Mouse (Mus musculus) stomach, postnatal 0 days (tissue): Measurements from ENCODE around the gene Rtn4ip1. TPM values are rescaled to one million over a fixed set of nuclear protein-coding genes. Genes with fewer than 3 reads are reported as not detected.

Source experiments
- ATAC-seq: fragments of 200-750 bp; cut with Nextera tagmentation; 2 replicates; pipeline ENCODE4 v1.8.0; 2017; ENCODE audit not compliant: low FRiP score, low TSS enrichment
- DNase-seq: peaks from one replicate; pipeline ENCODE4 v3.0.0-alpha.2; 2016; ENCODE audit warnings: low spot score
- H3K27ac ChIP-seq: fragments of 300-500 bp; sonication (generic); replicated peaks from 2 replicates; pipeline ENCODE4 v1.5.1; 2014; ENCODE audit warnings: mild to moderate bottlenecking, control low read depth
- H3K27me3 ChIP-seq: fragments of 300-500 bp; sonication (generic); 2 replicates; pipeline ENCODE4 v1.6.1; 2014; ENCODE audit warnings: low read length; ENCODE audit not compliant: control insufficient read depth, insufficient read depth
- H3K36me3 ChIP-seq: fragments of 300-500 bp; sonication (generic); 2 replicates; pipeline ENCODE4 v1.6.1; 2014; ENCODE audit warnings: low read length, mixed read lengths; ENCODE audit not compliant: control insufficient read depth, insufficient read depth
- H3K4me1 ChIP-seq: fragments of 300-500 bp; sonication (generic); replicated peaks from 2 replicates; pipeline ENCODE4 v1.6.1; 2014; ENCODE audit warnings: antibody characterized with exemption; ENCODE audit not compliant: control insufficient read depth, insufficient read depth
- H3K4me2 ChIP-seq: fragments of 300-500 bp; sonication (generic); replicated peaks from 2 replicates; pipeline ENCODE4 v1.6.1; 2014; ENCODE audit warnings: low read depth, mild to moderate bottlenecking, control low read depth, moderate library complexity
- H3K4me3 ChIP-seq: fragments of 300-500 bp; sonication (generic); 2 replicates; pipeline ENCODE4 v1.5.1; 2014; ENCODE audit warnings: low read depth, low read length, control low read depth
- H3K9ac ChIP-seq: fragments of 300-500 bp; sonication (generic); 2 replicates; pipeline ENCODE4 v1.6.1; 2014; ENCODE audit warnings: mild to moderate bottlenecking, low read length, control low read depth, mixed read lengths
- H3K9me3 ChIP-seq: fragments of 300-500 bp; sonication (generic); 2 replicates; pipeline ENCODE4 v1.6.1; 2016; ENCODE audit warnings: low read length; ENCODE audit not compliant: control insufficient read depth
- CTCF ChIP-seq: IDR thresholded peaks from 2 replicates; pipeline ENCODE4 v1.5.1; 2016; ENCODE audit warnings: antibody characterized with exemption, low read depth, mild to moderate bottlenecking, moderate library complexity
- EP300 ChIP-seq: optimal IDR thresholded peaks from 2 replicates; pipeline ENCODE3; 2016; ENCODE audit warnings: antibody characterized with exemption
- WGBS: fragments of 180-500 bp; shearing (Covaris S2); extraction: QIAGEN DNeasy Blood & Tissue Kit; methylation state at CpG from one replicate; pipeline ENCODE4 v1.1.7; 2014; 5-methylcytosine and 5-hydroxymethylcytosine counted together
- polyA plus RNA-seq: library from polyadenylated mRNA; unstranded; fragments of >200 nt; fragmentation: Nextera tagmentation; extraction: Ambion mirVana; gene quantifications from 2 replicates; pipeline ENCODE4 v1.2.1, GENCODE M21; 2015

Rtn4ip1 gene
- polyA plus RNA-seq, 1 experiment from 2014 or later = 7.4 TPM

DNA sequence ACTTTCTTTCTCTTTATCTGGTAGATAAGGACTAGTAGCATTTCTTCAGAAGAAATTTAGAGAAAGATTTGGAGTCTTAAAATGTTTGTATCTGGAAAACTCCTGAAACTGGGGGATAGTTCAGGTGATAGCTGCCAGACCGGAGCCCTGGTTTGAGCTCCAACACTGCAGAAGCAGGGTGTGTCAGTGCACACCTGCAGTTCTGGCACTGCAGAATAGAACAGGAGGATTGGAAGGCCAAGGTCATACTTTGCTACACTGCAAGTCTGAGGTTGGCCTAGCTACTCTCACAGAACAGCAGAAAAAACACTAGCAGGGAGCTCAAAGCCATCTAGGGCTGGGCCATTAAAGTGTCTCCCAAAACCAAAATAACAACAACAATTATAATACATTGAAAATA is 3.0 kb downstream of the Rtn4ip1 start:
- 56% methylated on average over 1 of the region's 1 CpGs for WGBS
- H3K4me3 ChIP-seq = no peak overlapping the region
- H3K4me1 ChIP-seq = no peaks in the 10 kb centered on the region
- DNase-seq = no peak
- no peak overlapping the region for H3K9ac ChIP-seq
- TF ChIP-seq CTCF (no peak), EP300 (no peak)
- H3K27me3 ChIP-seq = no peaks in the 10 kb centered on the region
- no peak overlapping the region for H3K4me2 ChIP-seq
- ATAC-seq = no peak
- H3K36me3 ChIP-seq = no peaks in the 10 kb centered on the region
- no peak overlapping the region for H3K27ac ChIP-seq
- no peaks in the 10 kb centered on the region for H3K9me3 ChIP-seq

DNA sequence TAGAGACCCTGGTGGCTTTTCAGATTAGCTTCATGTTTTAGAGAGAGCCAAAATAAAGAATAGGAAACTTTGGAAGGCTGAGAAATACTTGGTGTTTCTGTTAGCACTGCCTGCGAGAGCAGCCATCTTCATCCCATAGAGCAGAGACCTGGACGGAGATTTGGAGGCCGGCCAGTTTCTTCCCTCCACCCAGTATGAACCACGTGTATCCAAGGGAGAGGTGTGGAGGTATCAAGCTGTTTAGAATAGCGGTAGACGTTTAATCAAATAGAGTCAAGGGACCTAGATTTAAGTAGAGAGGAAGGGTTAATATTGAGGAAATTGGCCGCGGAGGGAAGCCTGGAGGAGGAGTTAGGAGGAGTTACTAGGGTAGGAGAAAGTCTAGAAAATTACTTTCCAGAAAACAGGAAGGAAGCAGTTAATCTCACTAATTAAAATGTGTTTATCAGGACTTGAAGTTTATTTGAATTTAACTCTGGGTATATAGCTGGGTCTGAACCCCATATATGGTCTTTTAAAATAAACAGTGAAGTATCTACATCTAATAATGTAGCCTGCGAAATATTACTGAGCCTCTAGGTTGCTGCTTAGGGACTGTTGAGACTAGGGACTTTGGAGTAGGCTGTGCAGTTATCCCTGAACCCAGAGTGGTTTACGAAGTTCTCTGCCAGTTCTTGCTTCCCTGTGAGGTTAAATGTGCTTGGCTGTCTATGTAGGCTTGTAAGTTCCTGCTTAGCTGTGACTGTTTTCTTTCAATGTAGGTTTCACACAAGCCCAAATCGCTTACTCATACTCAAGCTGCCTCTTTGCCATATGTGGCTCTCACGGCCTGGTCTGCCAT is 8.6 kb downstream of the Rtn4ip1 start:
- Histone ChIP-seq H3K27ac (no peak overlapping the region), H3K27me3 (no peaks in the 10 kb centered on the region), H3K36me3 (no peaks in the 10 kb centered on the region), H3K9ac (no peak overlapping the region), H3K4me2 (no peak overlapping the region), H3K9me3 (no peaks in the 10 kb centered on the region), H3K4me1 (no peaks in the 10 kb centered on the region), H3K4me3 (no peak overlapping the region)
- DNase-seq = no peak
- ATAC-seq = no peak
- TF ChIP-seq CTCF = no peak
- TF ChIP-seq EP300 = no peak
- 68% methylated on average over 12 of the region's 12 CpGs for WGBS

DNA sequence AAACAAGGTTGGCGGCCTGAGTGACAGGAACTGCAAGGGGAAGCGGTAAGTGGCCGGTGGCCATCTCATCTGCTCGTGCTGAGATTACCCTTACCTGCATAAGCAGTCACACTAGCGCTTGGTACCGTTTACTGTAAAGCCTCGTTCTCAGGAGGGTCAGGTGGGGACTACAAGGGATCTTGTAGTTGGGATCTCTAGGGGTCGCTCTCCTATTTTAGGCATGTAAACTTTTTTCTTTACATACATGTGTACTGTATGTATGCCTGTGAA is 9.2 kb downstream of the Rtn4ip1 start:
- Histone ChIP-seq H3K4me1 (no peaks in the 10 kb centered on the region), H3K4me3 (no peak overlapping the region), H3K27me3 (no peaks in the 10 kb centered on the region), H3K36me3 (no peaks in the 10 kb centered on the region), H3K27ac (no peak overlapping the region), H3K9ac (no peak overlapping the region), H3K4me2 (no peak overlapping the region), H3K9me3 (no peaks in the 10 kb centered on the region)
- ATAC-seq (no peak), DNase-seq (no peak)
- no peak for TF ChIP-seq CTCF
- TF ChIP-seq EP300 = no peak
- 82% methylated on average over 8 of the region's 8 CpGs for WGBS

DNA sequence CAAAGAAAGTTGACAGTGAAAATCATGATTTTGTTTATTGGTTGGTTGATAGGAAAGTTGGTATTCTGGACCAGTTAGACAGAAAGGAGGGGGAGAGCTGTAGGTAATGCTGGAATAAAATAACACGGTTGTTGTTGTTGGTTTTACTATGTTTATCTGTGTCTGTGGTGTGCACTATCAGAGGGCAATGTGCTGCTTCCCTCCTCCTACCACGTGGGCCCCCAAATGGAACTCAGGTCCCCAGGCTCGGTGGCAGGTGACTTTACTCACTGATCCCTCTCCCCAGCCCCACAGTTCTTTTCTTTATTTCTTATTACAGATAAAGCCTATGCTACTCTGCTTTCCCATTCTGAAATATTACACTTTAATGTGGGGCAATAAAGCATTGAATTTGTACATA is 10.6 kb downstream of the Rtn4ip1 start:
- no peak for TF ChIP-seq EP300
- H3K36me3 ChIP-seq = no peaks in the 10 kb centered on the region
- no peak overlapping the region for H3K4me2 ChIP-seq
- 79% methylated on average over 3 of the region's 3 CpGs for WGBS
- DNase-seq = no peak
- H3K9me3 ChIP-seq = no peaks in the 10 kb centered on the region
- H3K9ac ChIP-seq = no peak overlapping the region
- H3K27me3 ChIP-seq = no peaks in the 10 kb centered on the region
- H3K4me3 ChIP-seq = no peak overlapping the region
- H3K27ac ChIP-seq = no peak overlapping the region
- ATAC-seq = no peak
- no peaks in the 10 kb centered on the region for H3K4me1 ChIP-seq

DNA sequence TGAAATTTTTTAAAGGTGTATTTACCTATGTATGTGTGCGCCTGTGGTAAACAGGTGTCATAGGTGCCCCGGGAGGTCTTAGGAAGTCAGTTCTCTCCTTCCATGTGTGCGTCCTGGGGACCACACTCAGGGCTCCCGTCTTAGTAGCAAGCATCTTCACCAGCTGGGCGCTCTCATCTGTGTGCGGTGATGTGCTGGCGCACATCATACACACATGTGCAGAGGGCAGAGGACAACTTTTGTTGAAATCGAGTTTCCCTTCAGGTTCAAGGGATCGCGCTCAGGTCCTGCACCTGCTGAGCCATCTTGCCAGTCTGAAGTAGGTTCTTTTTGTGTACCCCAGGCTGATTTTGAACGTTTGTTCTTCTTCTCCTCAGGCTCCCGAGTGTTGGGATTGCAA is 14.6 kb downstream of the Rtn4ip1 start:
- TF ChIP-seq CTCF = no peak
- H3K4me2 ChIP-seq = no peak overlapping the region
- no peak overlapping the region for H3K27ac ChIP-seq
- no peak overlapping the region for H3K4me3 ChIP-seq
- ATAC-seq = no peak
- DNase-seq = no peak
- no peaks in the 10 kb centered on the region for H3K4me1 ChIP-seq
- H3K9me3 ChIP-seq = no peaks in the 10 kb centered on the region
- no peak overlapping the region for H3K9ac ChIP-seq
- WGBS = 82% methylated on average over 12 of the region's 12 CpGs
- no peaks in the 10 kb centered on the region for H3K27me3 ChIP-seq
- no peaks in the 10 kb centered on the region for H3K36me3 ChIP-seq

DNA sequence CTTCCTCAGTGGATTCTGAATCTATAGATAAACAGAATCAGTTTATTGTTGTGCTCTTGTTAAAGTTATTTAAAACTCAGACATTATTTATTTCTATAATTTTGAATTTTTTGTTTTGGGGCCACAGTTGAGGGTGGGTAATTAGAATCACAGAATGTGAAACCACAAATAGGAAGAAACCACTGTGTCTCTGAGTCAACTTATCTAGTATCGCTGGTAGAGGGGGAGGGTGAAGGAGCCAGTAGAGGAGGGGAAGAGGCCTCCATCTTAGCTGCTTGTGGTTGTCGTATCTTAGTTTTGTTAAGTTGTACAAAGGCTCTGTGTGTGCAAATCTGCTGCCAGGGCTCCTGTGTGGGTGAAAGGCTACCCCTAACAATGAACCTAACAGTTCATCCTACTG is 15.1 kb downstream of the Rtn4ip1 start:
- Histone ChIP-seq H3K4me2 (no peak overlapping the region), H3K9ac (no peak overlapping the region), H3K9me3 (no peaks in the 10 kb centered on the region), H3K36me3 (no peaks in the 10 kb centered on the region), H3K4me3 (no peak overlapping the region), H3K4me1 (no peaks in the 10 kb centered on the region), H3K27me3 (no peaks in the 10 kb centered on the region), H3K27ac (no peak overlapping the region)
- WGBS = 80% methylated on average over 2 of the region's 2 CpGs
- DNase-seq (no peak), ATAC-seq (no peak)
- TF ChIP-seq CTCF (no peak), EP300 (no peak)
